In genomic region chr12:54694847-54695510, GRCm38 (mm10) we compare ENCODE assay signal across 8 mouse cellular contexts. TPM values are rescaled to one million over a fixed set of nuclear protein-coding genes. Genes with fewer than 3 reads are reported as not detected.
DNase-seq lines count a peak whose midpoint lies in the region; ATAC-seq and TF ChIP-seq lines count a peak whose summit lies in the region.

No protein-coding gene starts in this region.

- H3K9ac ChIP-seq in heart, embryonic 11.5 days (ENCODE audit: low read depth, low read length): peak overlapping the region; percentile 71
- peak overlapping the region; percentile 96 for H3K9ac ChIP-seq in ES-E14 (ENCODE audit: insufficient read depth, low read depth, low read length, poor library complexity, severe bottlenecking)
- peak overlapping the region; percentile 97 for H3K9ac ChIP-seq in forebrain, postnatal 0 days
- H3K9ac ChIP-seq in liver, embryonic 16.5 days (ENCODE audit: low read depth, low read length): peak overlapping the region; percentile 88

- H3K27ac ChIP-seq in heart, embryonic 11.5 days (ENCODE audit: low read depth, low read length): peak overlapping the region; percentile 76
- no peak overlapping the region for H3K27ac ChIP-seq in ES-E14 (ENCODE audit: insufficient read depth, low read depth, low read length, poor library complexity, severe bottlenecking)
- H3K27ac ChIP-seq in forebrain, postnatal 0 days (ENCODE audit: low read depth, low read length): peak overlapping the region; percentile 99
- H3K27ac ChIP-seq in liver, embryonic 16.5 days (ENCODE audit: low read length): peak overlapping the region; percentile 94

- peak overlapping the region; percentile 77 for H3K4me2 ChIP-seq in heart, embryonic 11.5 days
- H3K4me2 ChIP-seq in forebrain, postnatal 0 days (ENCODE audit: low read depth): peak overlapping the region; percentile 72
- H3K4me2 ChIP-seq in liver, embryonic 16.5 days (ENCODE audit: low read depth, low read length): peak overlapping the region; percentile 98

- no peak for DNase-seq in heart, adult 18-20 months
- no peak for DNase-seq in ES-E14 (ENCODE audit: low read depth, low spot score)
- DNase-seq in forebrain, postnatal 0 days: no peak
- no peak for DNase-seq in left cerebral cortex, adult 11 months (ENCODE audit: low spot score)
- no peak for DNase-seq in spleen, adult 18-20 months
- no peak for DNase-seq in left cerebral cortex, postnatal 10 days (ENCODE audit: extremely low spot score in 1 of 2, low spot score in 2 of 2)

- WGBS in heart, embryonic 11.5 days (ENCODE audit: insufficient replicate concordance): 37% methylated on average over 12 of the region's 12 CpGs
- 36% methylated on average over 12 of the region's 12 CpGs for WGBS in forebrain, postnatal 0 days
- WGBS in liver, embryonic 16.5 days (ENCODE audit: insufficient replicate concordance): 33% methylated on average over 12 of the region's 12 CpGs

- no peak for ATAC-seq in heart, embryonic 11.5 days (replicated peaks; ENCODE audit: insufficient number of reproducible peaks, low FRiP score, low TSS enrichment)
- ATAC-seq in forebrain, postnatal 0 days: no peak
- ATAC-seq in liver, embryonic 16.5 days (ENCODE audit: low read depth): no peak

- no peaks in the 10 kb centered on the region for H3K9me3 ChIP-seq in heart, embryonic 11.5 days (replicated peaks; ENCODE audit: control insufficient read depth, low read length)
- H3K9me3 ChIP-seq in ES-E14 (ENCODE audit: control insufficient read depth, insufficient read depth, low read depth, low read length): no peaks in the 10 kb centered on the region
- no peaks in the 10 kb centered on the region for H3K9me3 ChIP-seq in forebrain, postnatal 0 days (ENCODE audit: low read length)
- no peaks in the 10 kb centered on the region for H3K9me3 ChIP-seq in liver, embryonic 16.5 days (replicated peaks; ENCODE audit: control insufficient read depth, low read length)

- H3K4me1 ChIP-seq in heart, embryonic 11.5 days (ENCODE audit: control insufficient read depth, insufficient read depth, low read length): peaks cover 4% of the 10 kb centered on the region; the same call in 1 of the 2 replicates
- no peaks in the 10 kb centered on the region for H3K4me1 ChIP-seq in ES-E14 (ENCODE audit: control insufficient read depth in 2 of 2, insufficient read depth in 2 of 2, low read length in 2 of 2, poor library complexity in 1 of 2)
- H3K4me1 ChIP-seq in forebrain, postnatal 0 days (ENCODE audit: insufficient read depth): peaks cover 7% of the 10 kb centered on the region; the same call in 1 of the 2 replicates
- H3K4me1 ChIP-seq in liver, embryonic 16.5 days (ENCODE audit: control insufficient read depth, low read depth, low read length): peaks cover 14% of the 10 kb centered on the region

- peaks cover 4% of the 10 kb centered on the region; the same call in 1 of the 2 replicates for H3K36me3 ChIP-seq in heart, embryonic 11.5 days (ENCODE audit: control insufficient read depth, insufficient read depth, low read length)
- peaks cover 5% of the 10 kb centered on the region for H3K36me3 ChIP-seq in ES-E14 (ENCODE audit: control insufficient read depth, insufficient read depth, low read length, poor library complexity, severe bottlenecking)
- peaks cover 17% of the 10 kb centered on the region for H3K36me3 ChIP-seq in forebrain, postnatal 0 days (ENCODE audit: insufficient read depth)
- H3K36me3 ChIP-seq in liver, embryonic 16.5 days (ENCODE audit: control insufficient read depth, insufficient read depth): peaks cover 7% of the 10 kb centered on the region

- peak overlapping the region; percentile 50 for H3K4me3 ChIP-seq in heart, embryonic 11.5 days (ENCODE audit: low read depth, low read length)
- H3K4me3 ChIP-seq in ES-E14 (ENCODE audit: insufficient read depth in 1 of 2, low read depth in 1 of 2, low read length in 2 of 2, poor library complexity in 1 of 2, severe bottlenecking in 1 of 2): peak overlapping the region; percentile 83 to 92
- H3K4me3 ChIP-seq in forebrain, postnatal 0 days (ENCODE audit: low read depth, low read length): peak overlapping the region; percentile 88
- H3K4me3 ChIP-seq in liver, embryonic 16.5 days (ENCODE audit: low read depth, low read length): peak overlapping the region; percentile 74

- no peaks in the 10 kb centered on the region for H3K27me3 ChIP-seq in heart, embryonic 11.5 days (ENCODE audit: control insufficient read depth, insufficient read depth, low read length)
- no peaks in the 10 kb centered on the region for H3K27me3 ChIP-seq in forebrain, postnatal 0 days (ENCODE audit: insufficient read depth, low read length)
- H3K27me3 ChIP-seq in liver, embryonic 16.5 days (ENCODE audit: control insufficient read depth, insufficient read depth, low read depth, low read length): no peaks in the 10 kb centered on the region

- in situ Hi-C loops in ES-E14 (cut with MboI; ENCODE audit: low sequenced_read_pairs in 2 of 2, unreplicated experiment in 2 of 2): no loop called here

- TF ChIP-seq CTCF in forebrain, postnatal 0 days (IDR thresholded peaks at IDR 0.05; ENCODE audit: low read depth): no peak

- intact Hi-C loops in left cerebral cortex, postnatal 10 days (cut with DNase I): no loop called here

TF ChIP-seq in ES-E14, 5 proteins besides CTCF, POLR2A, EP300 and RAD21:
- TF ChIP-seq ZNF384 (IDR thresholded peaks at IDR 0.05; ENCODE audit: low read depth, low read length) (peak; percentile 67; the same call in 1 of the 2 replicates), HCFC1 (IDR thresholded peaks at IDR 0.05; ENCODE audit: borderline replicate concordance, insufficient read depth, low read length) (no peak)

RNA-seq across cellular contexts. Expression of gene Eapp, which starts 0.7 kb away (rescaled TPM):
- polyA plus RNA-seq in heart, embryonic 11.5 days (2014; fragmentation: Nextera tagmentation; extraction: Ambion mirVana): 49.9 and 52.4 TPM in 2 replicates
- total RNA-seq in heart, adult 18-20 months (2021): 10 to 100 TPM; 25.1 to 27.3 TPM
- 31.3 and 37.8 TPM in 2 replicates for total RNA-seq in ES-E14 (2012; rRNA removed)
- total RNA-seq in forebrain, postnatal 0 days (2014; rRNA removed): 34.5 and 38.9 TPM in 2 replicates
- 94.9 and 105 TPM in 2 replicates for polyA plus RNA-seq in forebrain, postnatal 0 days (2015; fragmentation: Nextera tagmentation; extraction: Ambion mirVana)
- polyA plus RNA-seq in liver, embryonic 16.5 days (2015; fragmentation: Nextera tagmentation; extraction: Ambion mirVana): 36.9 and 38.8 TPM in 2 replicates
- total RNA-seq in left cerebral cortex, postnatal 10 days (2021): 10 to 100 TPM; 38.0 to 44.2 TPM

RNA-seq across cellular contexts. Expression of gene Sptssa, which starts 38.6 kb away (rescaled TPM):
- 125 and 140 TPM in 2 replicates for polyA plus RNA-seq in heart, embryonic 11.5 days (2014; fragmentation: Nextera tagmentation; extraction: Ambion mirVana)
- total RNA-seq in heart, adult 18-20 months (2021): 10 to 100 TPM; 32.0 to 32.6 TPM
- total RNA-seq in ES-E14 (2012; rRNA removed): 14.3 and 23.7 TPM in 2 replicates
- total RNA-seq in forebrain, postnatal 0 days (2014; rRNA removed): 70.6 and 78.6 TPM in 2 replicates
- polyA plus RNA-seq in forebrain, postnatal 0 days (2015; fragmentation: Nextera tagmentation; extraction: Ambion mirVana): 206 TPM in 2 replicates
- 92.2 and 96.8 TPM in 2 replicates for polyA plus RNA-seq in liver, embryonic 16.5 days (2015; fragmentation: Nextera tagmentation; extraction: Ambion mirVana)
- total RNA-seq in left cerebral cortex, postnatal 10 days (2021): 10 to 100 TPM; 43.8 to 44.2 TPM
